Mouse (Mus musculus) stomach, postnatal 0 days (tissue): ENCODE measurements around the gene Mmp23. TPM values are rescaled to one million over a fixed set of nuclear protein-coding genes. Genes with fewer than 3 reads are reported as not detected.

Experiments used
- ATAC-seq: fragments of 200-750 bp; cut with Nextera tagmentation; 2 replicates; pipeline ENCODE4 v1.8.0; 2017; ENCODE audit not compliant: low FRiP score, low TSS enrichment
- DNase-seq: peaks from one replicate; pipeline ENCODE4 v3.0.0-alpha.2; 2016; ENCODE audit warnings: low spot score
- H3K27ac ChIP-seq: fragments of 300-500 bp; sonication (generic); replicated peaks from 2 replicates; pipeline ENCODE4 v1.5.1; 2014; ENCODE audit warnings: mild to moderate bottlenecking, control low read depth
- H3K27me3 ChIP-seq: fragments of 300-500 bp; sonication (generic); 2 replicates; pipeline ENCODE4 v1.6.1; 2014; ENCODE audit warnings: low read length; ENCODE audit not compliant: control insufficient read depth, insufficient read depth
- H3K36me3 ChIP-seq: fragments of 300-500 bp; sonication (generic); 2 replicates; pipeline ENCODE4 v1.6.1; 2014; ENCODE audit warnings: low read length, mixed read lengths; ENCODE audit not compliant: control insufficient read depth, insufficient read depth
- H3K4me1 ChIP-seq: fragments of 300-500 bp; sonication (generic); replicated peaks from 2 replicates; pipeline ENCODE4 v1.6.1; 2014; ENCODE audit warnings: antibody characterized with exemption; ENCODE audit not compliant: control insufficient read depth, insufficient read depth
- H3K4me2 ChIP-seq: fragments of 300-500 bp; sonication (generic); replicated peaks from 2 replicates; pipeline ENCODE4 v1.6.1; 2014; ENCODE audit warnings: low read depth, mild to moderate bottlenecking, control low read depth, moderate library complexity
- H3K4me3 ChIP-seq: fragments of 300-500 bp; sonication (generic); 2 replicates; pipeline ENCODE4 v1.5.1; 2014; ENCODE audit warnings: low read depth, low read length, control low read depth
- H3K9ac ChIP-seq: fragments of 300-500 bp; sonication (generic); 2 replicates; pipeline ENCODE4 v1.6.1; 2014; ENCODE audit warnings: mild to moderate bottlenecking, low read length, control low read depth, mixed read lengths
- H3K9me3 ChIP-seq: fragments of 300-500 bp; sonication (generic); 2 replicates; pipeline ENCODE4 v1.6.1; 2016; ENCODE audit warnings: low read length; ENCODE audit not compliant: control insufficient read depth
- CTCF ChIP-seq: IDR thresholded peaks from 2 replicates; pipeline ENCODE4 v1.5.1; 2016; ENCODE audit warnings: antibody characterized with exemption, low read depth, mild to moderate bottlenecking, moderate library complexity
- EP300 ChIP-seq: optimal IDR thresholded peaks from 2 replicates; pipeline ENCODE3; 2016; ENCODE audit warnings: antibody characterized with exemption
- WGBS: fragments of 180-500 bp; shearing (Covaris S2); extraction: QIAGEN DNeasy Blood & Tissue Kit; methylation state at CpG from one replicate; pipeline ENCODE4 v1.1.7; 2014; 5-methylcytosine and 5-hydroxymethylcytosine counted together
- polyA plus RNA-seq: library from polyadenylated mRNA; unstranded; fragments of >200 nt; fragmentation: Nextera tagmentation; extraction: Ambion mirVana; gene quantifications from 2 replicates; pipeline ENCODE4 v1.2.1, GENCODE M21; 2015

Mmp23 gene
- polyA plus RNA-seq, 1 experiment from 2014 or later = 89.3 TPM

DNA sequence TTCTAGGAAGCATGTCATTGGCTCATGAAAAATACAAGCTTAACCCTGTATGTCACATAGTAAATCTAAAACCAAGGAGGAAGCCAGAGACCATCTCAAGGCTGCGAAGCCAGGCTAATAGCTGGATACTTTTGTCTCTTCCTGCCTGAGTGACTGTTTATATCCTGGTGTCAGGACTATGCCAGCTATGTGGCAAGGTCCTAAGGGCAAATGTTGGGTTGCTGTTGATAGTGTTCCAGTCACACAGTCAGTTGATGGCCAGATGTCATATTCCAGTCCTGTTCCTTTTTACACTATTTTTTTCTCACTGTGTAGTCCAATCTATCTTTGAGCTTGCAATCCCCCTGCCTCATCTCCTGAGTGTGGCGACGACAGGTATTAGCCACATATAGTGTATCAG is 39.9 kb downstream of the Mmp23 start:
- H3K9ac ChIP-seq = no peak overlapping the region
- no peaks in the 10 kb centered on the region for H3K4me1 ChIP-seq
- TF ChIP-seq EP300 (no peak), CTCF (no peak)
- H3K4me2 ChIP-seq = no peak overlapping the region
- no peak for ATAC-seq
- no peaks in the 10 kb centered on the region for H3K27me3 ChIP-seq
- 91% methylated on average over 3 of the region's 3 CpGs for WGBS
- H3K27ac ChIP-seq = no peak overlapping the region
- peaks cover 29% of the 10 kb centered on the region for H3K36me3 ChIP-seq
- H3K4me3 ChIP-seq = no peak overlapping the region
- H3K9me3 ChIP-seq = no peaks in the 10 kb centered on the region
- DNase-seq = no peak

DNA sequence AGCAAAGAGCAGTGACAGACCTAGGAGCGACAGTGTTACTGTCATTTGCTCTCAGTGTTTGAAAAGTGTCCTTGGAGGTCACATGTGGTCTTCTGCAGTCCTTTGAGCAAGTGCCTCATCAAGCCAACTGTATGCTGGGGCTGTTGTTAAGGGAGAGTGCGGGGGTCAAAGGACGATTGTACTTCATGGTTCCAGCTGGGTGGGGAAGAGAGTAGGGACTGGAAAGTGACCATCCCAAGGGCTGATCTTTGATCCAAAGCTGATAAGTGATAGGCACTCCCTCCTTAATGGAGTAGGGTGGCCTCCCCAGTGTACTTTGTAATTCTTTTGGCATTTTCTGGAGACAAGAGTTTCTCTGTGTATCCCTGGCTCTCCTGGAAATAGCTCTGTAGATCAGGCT is 41.3 kb downstream of the Mmp23 start:
- DNase-seq = no peak
- Histone ChIP-seq H3K36me3 (peaks cover 19% of the 10 kb centered on the region), H3K27ac (no peak overlapping the region), H3K4me1 (no peaks in the 10 kb centered on the region), H3K9ac (no peak overlapping the region), H3K27me3 (no peaks in the 10 kb centered on the region), H3K9me3 (no peaks in the 10 kb centered on the region), H3K4me3 (no peak overlapping the region), H3K4me2 (no peak overlapping the region)
- 87% methylated on average over 3 of the region's 3 CpGs for WGBS
- no peak for TF ChIP-seq CTCF
- TF ChIP-seq EP300 = no peak
- ATAC-seq = no peak

DNA sequence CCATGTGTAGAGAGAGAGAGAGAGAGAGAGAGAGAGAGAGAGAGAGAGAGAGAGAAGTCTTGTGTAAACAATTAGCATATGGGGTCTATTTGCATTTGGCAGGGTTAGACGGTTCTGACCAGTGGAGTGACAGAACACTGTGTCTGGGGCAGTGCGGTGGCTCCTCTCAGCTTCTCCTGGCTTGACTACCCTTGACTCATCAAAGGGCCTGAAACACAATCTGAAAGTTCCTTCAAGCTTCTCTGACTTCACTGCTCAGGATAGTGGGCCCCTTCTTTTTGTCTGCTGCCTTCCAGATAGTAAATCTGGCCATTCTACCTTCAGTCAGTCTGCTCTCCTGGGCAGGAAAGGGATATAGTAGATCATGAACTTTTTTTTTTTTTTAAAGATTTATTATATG is 46.4 kb downstream of the Mmp23 start:
- H3K4me2 ChIP-seq = no peak overlapping the region
- no peaks in the 10 kb centered on the region for H3K9me3 ChIP-seq
- no peak overlapping the region for H3K27ac ChIP-seq
- TF ChIP-seq CTCF (no peak), EP300 (no peak)
- no peak for ATAC-seq
- H3K27me3 ChIP-seq = no peaks in the 10 kb centered on the region
- no peak for DNase-seq
- WGBS = 63% methylated on average over 2 of the region's 2 CpGs
- peaks cover 5% of the 10 kb centered on the region; the same call in 1 of the 2 replicates for H3K36me3 ChIP-seq
- H3K9ac ChIP-seq = no peak overlapping the region
- H3K4me3 ChIP-seq = no peak overlapping the region
- H3K4me1 ChIP-seq = no peaks in the 10 kb centered on the region

DNA sequence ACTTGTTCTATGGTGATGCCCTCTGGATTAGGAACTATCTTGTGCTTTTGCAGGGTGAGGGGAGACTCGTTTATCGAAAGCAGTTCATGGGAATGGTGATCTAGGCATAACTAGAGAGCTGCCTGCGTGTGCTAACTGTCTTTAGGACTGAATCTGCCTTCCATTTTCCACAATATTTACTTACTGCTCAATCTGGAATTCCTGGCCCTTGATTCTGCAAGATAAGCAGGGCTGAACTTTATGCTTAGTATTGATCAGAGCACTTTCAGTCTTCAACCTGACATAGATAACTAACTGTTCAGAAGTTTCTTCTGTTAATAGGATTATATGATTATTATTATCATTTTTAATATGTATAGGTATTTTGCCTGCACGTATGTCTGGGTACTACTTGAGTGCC is 48.1 kb downstream of the Mmp23 start:
- H3K4me2 ChIP-seq = no peak overlapping the region
- WGBS = 74% methylated on average over 4 of the region's 4 CpGs
- no peak overlapping the region for H3K27ac ChIP-seq
- ATAC-seq (no peak), DNase-seq (no peak)
- no peaks in the 10 kb centered on the region for H3K9me3 ChIP-seq
- peaks cover 3% of the 10 kb centered on the region; the same call in 1 of the 2 replicates for H3K36me3 ChIP-seq
- no peaks in the 10 kb centered on the region for H3K27me3 ChIP-seq
- TF ChIP-seq CTCF (no peak), EP300 (no peak)
- H3K4me3 ChIP-seq = no peak overlapping the region
- no peaks in the 10 kb centered on the region for H3K4me1 ChIP-seq
- H3K9ac ChIP-seq = no peak overlapping the region

DNA sequence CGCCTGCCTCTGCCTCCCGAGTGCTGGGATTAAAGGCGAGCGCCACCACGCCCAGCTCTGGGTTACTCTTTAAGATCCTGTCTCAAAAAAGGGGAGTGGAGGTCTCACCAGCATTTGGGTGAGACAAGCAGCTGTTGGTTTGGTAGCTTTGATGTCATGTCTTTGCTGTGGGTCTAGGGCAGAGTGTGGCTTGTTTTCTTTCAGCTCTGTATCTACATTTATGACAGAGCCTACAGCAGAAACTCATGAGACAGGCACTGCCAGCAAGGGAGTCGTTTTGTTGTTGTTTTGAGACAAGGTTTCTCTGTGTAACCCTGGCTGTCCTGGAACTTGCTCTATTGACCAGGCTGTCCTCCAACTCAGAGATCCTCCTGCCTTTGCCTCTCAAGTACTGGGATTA is 49.4 kb downstream of the Mmp23 start:
- DNase-seq (no peak), ATAC-seq (no peak)
- Histone ChIP-seq H3K4me3 (no peak overlapping the region), H3K9ac (no peak overlapping the region), H3K4me2 (no peak overlapping the region), H3K36me3 (no peaks in the 10 kb centered on the region), H3K4me1 (no peaks in the 10 kb centered on the region), H3K9me3 (no peaks in the 10 kb centered on the region), H3K27ac (no peak overlapping the region), H3K27me3 (no peaks in the 10 kb centered on the region)
- TF ChIP-seq CTCF (no peak), EP300 (no peak)
- 87% methylated on average over 5 of the region's 6 CpGs for WGBS

DNA sequence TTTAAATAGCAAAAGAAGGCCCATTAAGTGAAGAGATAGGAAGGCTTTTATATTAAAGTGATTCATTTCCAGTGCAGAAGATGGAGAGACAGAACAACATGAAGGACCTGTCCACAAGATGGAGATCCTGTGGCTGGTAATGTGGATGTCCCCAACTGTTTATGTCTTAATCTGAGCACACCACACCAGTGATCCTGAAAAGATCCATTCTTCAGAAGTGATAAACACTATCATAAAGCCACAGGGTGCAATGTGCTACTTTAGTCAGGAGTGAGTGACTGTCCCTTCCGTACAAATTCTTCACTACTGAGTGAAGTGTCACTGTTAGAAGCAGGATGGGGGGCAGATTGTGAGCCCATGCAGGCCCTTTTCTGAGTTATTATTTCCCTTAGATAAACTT is 50.4 kb downstream of the Mmp23 start:
- WGBS = 82% methylated on average over 1 of the region's 1 CpGs

More for the DNA sequence above, 50.4 kb downstream of the Mmp23 start:
- Histone ChIP-seq H3K4me1 (no peaks in the 10 kb centered on the region), H3K27ac (no peak overlapping the region), H3K9ac (no peak overlapping the region), H3K4me3 (no peak overlapping the region), H3K9me3 (no peaks in the 10 kb centered on the region), H3K36me3 (no peaks in the 10 kb centered on the region), H3K27me3 (no peaks in the 10 kb centered on the region), H3K4me2 (no peak overlapping the region)
- DNase-seq = no peak
- ATAC-seq = no peak
- TF ChIP-seq EP300 (no peak), CTCF (no peak)
